Mouse (Mus musculus): ENCODE results near the gene Zfp704. TPM values are rescaled to one million over a fixed set of nuclear protein-coding genes. Genes with fewer than 3 reads are reported as not detected.

Gene Zfp704
- polyA plus RNA-seq, 1 experiment, result 0.08 TPM

DNA sequence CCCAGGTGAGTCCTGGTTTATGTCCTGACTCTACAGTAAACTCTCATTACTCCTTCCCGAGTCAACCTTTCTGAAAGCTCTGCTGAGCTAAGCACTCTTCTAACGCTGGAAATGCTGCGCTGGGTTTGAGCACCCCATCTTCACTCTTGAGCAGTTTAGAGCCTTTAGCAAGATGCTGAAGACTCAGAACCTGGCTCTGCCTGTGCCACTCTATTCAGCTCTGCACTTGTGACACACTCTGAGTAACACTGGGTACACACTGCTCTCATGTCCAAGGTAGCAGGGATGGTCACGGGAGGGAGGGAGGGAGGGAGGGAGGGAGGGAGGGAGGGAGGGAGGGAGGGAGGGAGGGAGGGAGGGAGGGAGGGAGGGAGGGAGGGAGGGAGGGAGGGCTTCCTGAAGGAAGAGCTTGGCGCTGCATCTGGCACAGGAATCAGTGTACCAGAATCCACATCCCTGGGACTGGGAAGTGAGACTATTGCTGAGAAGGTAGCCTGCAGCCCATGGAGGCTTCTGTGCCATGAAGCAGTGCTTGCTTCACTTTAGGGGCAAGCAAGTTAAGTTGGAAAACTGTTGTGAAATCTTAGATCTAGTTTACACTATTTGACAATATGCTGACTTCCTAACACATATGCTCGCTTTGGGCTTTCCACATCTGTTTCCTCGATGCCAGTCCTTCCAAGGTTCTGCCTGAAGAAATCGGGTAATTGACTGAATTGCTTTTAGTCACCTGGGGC is 93.6 kb downstream of the Zfp704 start:
- Histone ChIP-seq H3K27me3 (ENCODE audit: control insufficient read depth) (no peaks in the 10 kb centered on the region), H3K36me3 (ENCODE audit: control insufficient read depth) (no peaks in the 10 kb centered on the region), H3K4me1 (ENCODE audit: control insufficient read depth) (peaks cover 9% of the 10 kb centered on the region), H3K9me3 (ENCODE audit: control insufficient read depth, low read length) (no peaks in the 10 kb centered on the region), H3K4me3 (replicated peaks) (no peak overlapping the region)
- TF ChIP-seq TAL1 (IDR thresholded peaks at IDR 0.05; ENCODE audit: low read length) (no peak), GATA1 (IDR thresholded peaks at IDR 0.05; ENCODE audit: low read length) (no peak)

- Histone ChIP-seq H3K4me1 (ENCODE audit: control insufficient read depth) (peaks cover 9% of the 10 kb centered on the region), H3K36me3 (ENCODE audit: control insufficient read depth) (no peaks in the 10 kb centered on the region), H3K27me3 (ENCODE audit: control insufficient read depth) (no peaks in the 10 kb centered on the region), H3K9me3 (ENCODE audit: control insufficient read depth, low read length) (no peaks in the 10 kb centered on the region), H3K4me3 (replicated peaks) (no peak overlapping the region)
- TF ChIP-seq TAL1 (IDR thresholded peaks at IDR 0.05; ENCODE audit: low read length) (no peak), GATA1 (IDR thresholded peaks at IDR 0.05; ENCODE audit: low read length) (no peak)
Measured at GRCm38 (mm10) chr3:9515527-9515926, 94.4 kb downstream of the Zfp704 start.

DNA sequence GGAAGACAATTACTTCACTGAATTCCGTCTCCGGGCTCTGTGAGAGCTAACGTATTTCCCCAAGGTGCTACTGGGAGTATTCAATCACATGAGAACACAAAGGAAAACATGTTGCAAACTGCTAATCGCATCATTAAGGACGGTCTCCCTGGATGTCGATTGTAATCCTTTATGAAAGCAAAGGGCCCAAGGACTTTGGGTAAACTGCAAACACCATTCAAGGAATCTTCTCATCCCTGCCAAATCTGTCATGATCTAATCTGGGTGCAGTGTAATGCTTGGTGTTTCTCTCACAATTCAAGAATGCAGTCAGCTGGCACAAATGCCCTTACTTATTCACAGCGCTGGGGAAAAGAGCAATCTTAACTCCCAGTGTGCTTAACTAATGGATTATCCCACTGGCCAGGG is 96.2 kb downstream of the Zfp704 start:
- Histone ChIP-seq H3K4me3 (replicated peaks) (no peak overlapping the region), H3K4me1 (ENCODE audit: control insufficient read depth) (peaks cover 3% of the 10 kb centered on the region; the same call in 1 of the 2 replicates), H3K36me3 (ENCODE audit: control insufficient read depth) (no peaks in the 10 kb centered on the region), H3K27me3 (ENCODE audit: control insufficient read depth) (no peaks in the 10 kb centered on the region), H3K9me3 (ENCODE audit: control insufficient read depth, low read length) (no peaks in the 10 kb centered on the region)
- TF ChIP-seq TAL1 (IDR thresholded peaks at IDR 0.05; ENCODE audit: low read length) (no peak), GATA1 (IDR thresholded peaks at IDR 0.05; ENCODE audit: low read length) (no peak)

- Histone ChIP-seq H3K4me1 (ENCODE audit: control insufficient read depth) (peaks cover 3% of the 10 kb centered on the region; the same call in 1 of the 2 replicates), H3K27me3 (ENCODE audit: control insufficient read depth) (no peaks in the 10 kb centered on the region), H3K9me3 (ENCODE audit: control insufficient read depth, low read length) (no peaks in the 10 kb centered on the region), H3K36me3 (ENCODE audit: control insufficient read depth) (no peaks in the 10 kb centered on the region), H3K4me3 (replicated peaks) (no peak overlapping the region)
- TF ChIP-seq GATA1 (IDR thresholded peaks at IDR 0.05; ENCODE audit: low read length) (no peak), TAL1 (IDR thresholded peaks at IDR 0.05; ENCODE audit: low read length) (no peak)
Measured at GRCm38 (mm10) chr3:9512199-9512598, 97.7 kb downstream of the Zfp704 start.

DNA sequence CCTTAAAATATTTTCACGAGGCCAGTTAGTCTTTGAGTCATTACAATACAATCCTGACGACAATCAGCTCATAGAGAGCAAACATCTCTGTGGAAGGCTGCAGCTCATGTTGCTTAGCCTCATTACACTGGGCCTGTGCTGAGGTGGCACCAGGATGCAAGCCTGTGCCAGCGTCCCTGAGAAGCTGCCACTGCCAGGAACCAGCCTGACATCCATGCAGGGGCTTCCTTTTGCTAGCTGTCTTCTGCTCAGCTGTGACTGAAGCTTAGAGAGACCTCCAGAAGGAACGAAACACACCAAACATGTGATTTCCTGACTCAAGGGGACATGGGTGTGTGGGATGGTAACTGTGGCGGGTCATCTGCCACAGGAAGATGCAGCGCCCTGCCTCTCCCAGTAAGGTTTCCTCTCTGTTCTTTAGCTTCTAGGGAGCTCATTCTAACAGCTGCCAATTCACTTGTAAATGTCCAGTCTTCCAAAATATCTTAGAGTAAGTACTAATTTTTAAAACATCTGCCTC is 104.1 kb downstream of the Zfp704 start:
- Histone ChIP-seq H3K36me3 (ENCODE audit: control insufficient read depth) (no peaks in the 10 kb centered on the region), H3K27me3 (ENCODE audit: control insufficient read depth) (no peaks in the 10 kb centered on the region), H3K9me3 (ENCODE audit: control insufficient read depth, low read length) (no peaks in the 10 kb centered on the region), H3K4me3 (replicated peaks) (no peak overlapping the region), H3K4me1 (ENCODE audit: control insufficient read depth) (peaks cover 2% of the 10 kb centered on the region)
- TF ChIP-seq GATA1 (IDR thresholded peaks at IDR 0.05; ENCODE audit: low read length) (no peak), TAL1 (IDR thresholded peaks at IDR 0.05; ENCODE audit: low read length) (no peak)

- no peaks in the 10 kb centered on the region for H3K9me3 ChIP-seq (ENCODE audit: control insufficient read depth, low read length)
- no peaks in the 10 kb centered on the region for H3K27me3 ChIP-seq (ENCODE audit: control insufficient read depth)
- H3K4me1 ChIP-seq (ENCODE audit: control insufficient read depth), result peaks cover 6% of the 10 kb centered on the region
- no peak overlapping the region for H3K4me3 ChIP-seq (replicated peaks)
- H3K36me3 ChIP-seq (ENCODE audit: control insufficient read depth), result no peaks in the 10 kb centered on the region
- TF ChIP-seq GATA1 (IDR thresholded peaks at IDR 0.05; ENCODE audit: low read length) (no peak), TAL1 (IDR thresholded peaks at IDR 0.05; ENCODE audit: low read length) (no peak)
Measured at GRCm38 (mm10) chr3:9504371-9504770, 105.5 kb downstream of the Zfp704 start.

DNA sequence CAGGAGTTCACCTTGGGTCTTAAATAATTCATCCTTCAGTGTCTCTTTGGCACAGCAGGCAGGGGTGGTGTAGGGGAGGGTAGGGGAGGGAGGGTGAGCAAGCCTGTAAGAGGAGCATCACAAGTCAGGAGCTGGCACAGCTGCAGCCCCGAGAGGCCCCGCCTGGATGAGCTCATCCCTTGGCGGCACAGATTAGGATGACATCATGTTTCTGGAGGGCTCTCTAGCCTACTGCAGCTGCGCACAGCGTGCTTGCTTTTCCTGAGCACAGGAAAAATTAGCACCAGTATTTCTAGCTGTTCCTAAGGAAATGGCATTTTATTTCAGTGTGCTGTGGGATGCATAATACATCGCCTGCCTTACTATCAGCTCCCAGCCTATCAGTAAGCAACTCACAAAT is 109.2 kb downstream of the Zfp704 start:
- no peak for TF ChIP-seq TAL1 (IDR thresholded peaks at IDR 0.05; ENCODE audit: low read length)
- no peak for TF ChIP-seq GATA1 (IDR thresholded peaks at IDR 0.05; ENCODE audit: low read length)
- H3K36me3 ChIP-seq (ENCODE audit: control insufficient read depth), result no peaks in the 10 kb centered on the region
- H3K4me1 ChIP-seq (ENCODE audit: control insufficient read depth), result peaks cover 6% of the 10 kb centered on the region
- H3K9me3 ChIP-seq (ENCODE audit: control insufficient read depth, low read length), result no peaks in the 10 kb centered on the region
- no peaks in the 10 kb centered on the region for H3K27me3 ChIP-seq (ENCODE audit: control insufficient read depth)
- no peak overlapping the region for H3K4me3 ChIP-seq (replicated peaks)

DNA sequence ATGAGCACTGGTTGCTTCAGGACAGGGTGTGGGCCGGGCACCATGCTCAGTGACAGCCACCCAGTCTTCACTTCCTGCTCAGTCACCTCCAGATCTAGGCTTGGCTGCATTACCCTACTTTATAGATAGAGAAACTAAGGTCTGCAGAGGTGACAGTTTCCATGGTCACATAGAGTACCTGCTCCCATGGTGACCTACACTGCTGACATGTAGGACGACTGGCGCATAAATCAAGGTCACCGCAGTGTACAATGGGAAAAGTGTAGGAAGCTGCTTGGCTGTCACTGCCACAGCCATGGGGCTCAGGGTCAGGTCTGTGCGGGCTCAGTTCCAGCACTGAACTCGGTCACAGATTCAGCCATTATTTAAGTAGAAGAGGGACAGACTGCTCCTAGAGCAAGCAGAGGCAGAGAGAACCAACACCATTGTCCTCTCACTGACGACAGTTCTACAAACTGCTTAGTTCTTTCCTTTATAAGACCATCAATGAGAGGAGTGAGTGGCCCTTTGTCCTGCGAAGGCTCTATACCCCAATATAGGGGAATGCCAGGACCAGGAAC is 109.8 kb downstream of the Zfp704 start:
- Histone ChIP-seq H3K27me3 (ENCODE audit: control insufficient read depth) (no peaks in the 10 kb centered on the region), H3K4me3 (replicated peaks) (no peak overlapping the region), H3K9me3 (ENCODE audit: control insufficient read depth, low read length) (no peaks in the 10 kb centered on the region), H3K4me1 (ENCODE audit: control insufficient read depth) (peaks cover 6% of the 10 kb centered on the region), H3K36me3 (ENCODE audit: control insufficient read depth) (no peaks in the 10 kb centered on the region)
- TF ChIP-seq GATA1 (IDR thresholded peaks at IDR 0.05; ENCODE audit: low read length), result no peak

GRCm38 (mm10) chr3:9499489-9499888 is 110.4 kb downstream of the Zfp704 start:
- no peaks in the 10 kb centered on the region for H3K36me3 ChIP-seq (ENCODE audit: control insufficient read depth)
- TF ChIP-seq TAL1 (IDR thresholded peaks at IDR 0.05; ENCODE audit: low read length), result no peak
- TF ChIP-seq GATA1 (IDR thresholded peaks at IDR 0.05; ENCODE audit: low read length), result no peak
- H3K4me3 ChIP-seq (replicated peaks), result no peak overlapping the region
- H3K9me3 ChIP-seq (ENCODE audit: control insufficient read depth, low read length), result no peaks in the 10 kb centered on the region
- peaks cover 6% of the 10 kb centered on the region for H3K4me1 ChIP-seq (ENCODE audit: control insufficient read depth)
- no peaks in the 10 kb centered on the region for H3K27me3 ChIP-seq (ENCODE audit: control insufficient read depth)
